Mouse (Mus musculus): ENCODE measurements around the gene Gm21761. TPM values are rescaled to one million over a fixed set of nuclear protein-coding genes. Genes with fewer than 3 reads are reported as not detected.

The Gm21761 gene
- not detected for polyA plus RNA-seq (2017; shearing (Covaris generic))

DNA sequence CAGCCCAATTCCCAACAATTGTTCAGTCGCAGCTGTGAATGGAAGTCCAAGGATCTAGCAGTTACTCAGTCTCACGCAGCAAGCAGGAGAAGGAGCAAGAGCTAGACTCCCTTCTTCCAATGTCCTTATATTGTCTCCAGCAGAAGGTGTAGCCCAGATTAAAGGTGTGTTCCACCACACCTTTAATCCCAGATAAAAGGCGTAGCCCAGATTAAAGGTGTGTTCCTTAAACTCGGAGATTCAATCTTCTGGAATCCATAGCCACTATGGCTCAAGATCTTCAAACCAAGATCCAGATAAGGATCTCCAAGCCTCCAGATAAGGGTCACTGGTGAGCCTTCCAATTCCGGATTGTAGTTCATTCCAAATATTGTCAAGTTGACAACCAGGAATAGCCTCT, at the start of gene Gm21761:
Gm21761 (minus strand) TSS at position 101 of the 400 bp plus-strand sequence.

GRCm38 (mm10) chr13:119950706-119951105, 21.6 kb upstream of the Gm21761 start, which contains the start of gene B020031M17Rik:
TSS of gene B020031M17Rik (minus strand) at chr13:119950806.

GRCm38 (mm10) chr13:119894685-119895084, 34.4 kb downstream of the Gm21761 start, which contains the start of gene Tcstv1:
TSS of gene Tcstv1 (minus strand) at chr13:119894785.

Other genes starting within 250 kb of the Gm21761 start
- 62.7 TPM for gene Hmgcs1, start 238.9 kb downstream of the Gm21761 start, polyA plus RNA-seq (2017; shearing (Covaris generic))
- 0.46 TPM for gene Nim1k, start 173.4 kb downstream of the Gm21761 start, polyA plus RNA-seq (2017; shearing (Covaris generic))
- 25.1 TPM for gene Zfp131, start 138.4 kb downstream of the Gm21761 start, polyA plus RNA-seq (2017; shearing (Covaris generic))
- gene AF067063, start 99.1 kb downstream of the Gm21761 start, polyA plus RNA-seq (2017; shearing (Covaris generic)), result not detected
- not detected for gene D13Ertd608e, start 93.3 kb downstream of the Gm21761 start, polyA plus RNA-seq (2017; shearing (Covaris generic))
- not detected for gene Tcstv1, start 34.5 kb downstream of the Gm21761 start, polyA plus RNA-seq (2017; shearing (Covaris generic))
- not detected for gene B020031M17Rik, start 21.5 kb upstream of the Gm21761 start, polyA plus RNA-seq (2017; shearing (Covaris generic))
- not detected for gene Gm36079, start 97.7 kb upstream of the Gm21761 start, polyA plus RNA-seq (2017; shearing (Covaris generic))
- gene Gm21188, start 122.9 kb upstream of the Gm21761 start, polyA plus RNA-seq (2017; shearing (Covaris generic)), result 0.11 TPM
- not detected for gene Gm20767, start 211.0 kb upstream of the Gm21761 start, polyA plus RNA-seq (2017; shearing (Covaris generic))
- not detected for gene Gm21818, start 243.2 kb upstream of the Gm21761 start, polyA plus RNA-seq (2017; shearing (Covaris generic))

All from activated CD4-positive, CD25-positive, alpha-beta regulatory T cell, adult 9 weeks (primary cell).